Comparison of ENCODE assay signal across 11 mouse cellular contexts in the genomic region with DNA sequence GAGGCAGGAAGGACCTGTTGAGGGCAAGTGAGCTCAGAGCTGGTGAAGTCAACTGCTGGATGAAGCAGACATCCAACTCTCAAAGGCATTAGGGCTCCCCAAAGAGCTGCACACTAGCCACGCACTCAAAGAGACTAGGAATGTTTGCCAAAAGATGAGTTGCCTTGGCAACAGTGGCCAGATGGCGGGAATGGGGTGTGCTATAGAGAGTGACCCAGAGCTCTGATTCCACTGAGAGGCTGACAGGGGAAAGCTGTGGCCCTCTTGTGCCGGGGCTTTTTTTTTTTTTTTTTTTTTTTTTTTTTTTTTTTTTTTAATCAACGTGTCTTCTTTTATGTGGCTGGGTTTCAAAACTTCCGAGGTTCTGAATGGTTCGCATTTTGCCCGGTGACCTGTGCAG.
DNase-seq lines count a peak whose midpoint lies in the region; ATAC-seq lines count a peak whose summit lies in the region.
"Had no signal": no experiment of that assay in that cellular context is flagged by ENCODE, and none has a peak within 500 bp of the region (broad histone marks: within the 10 kb centered on the region; RNA-seq: fewer than 3 reads in every experiment).

No protein-coding gene starts in this region.

- no peak overlapping the region for H3K9ac ChIP-seq in midbrain, embryonic 11.5 days (ENCODE audit: low read length)
- no peak overlapping the region for H3K9ac ChIP-seq in midbrain, embryonic 15.5 days
- no peak overlapping the region for H3K9ac ChIP-seq in hindbrain, embryonic 16.5 days (ENCODE audit: low read depth, low read length)

- no peaks in the 10 kb centered on the region for H3K36me3 ChIP-seq in midbrain, embryonic 11.5 days (ENCODE audit: control insufficient read depth, insufficient read depth, low read length)
- H3K36me3 ChIP-seq in midbrain, embryonic 15.5 days (replicated peaks), result no peaks in the 10 kb centered on the region
- no peaks in the 10 kb centered on the region for H3K36me3 ChIP-seq in hindbrain, embryonic 16.5 days (ENCODE audit: control insufficient read depth, insufficient read depth, low read length)

- no peak for ATAC-seq in cerebellum, adult (ENCODE audit: insufficient number of reproducible peaks, low FRiP score, low TSS enrichment)
- ATAC-seq in midbrain, embryonic 11.5 days (ENCODE audit: low FRiP score), result peak; percentile 81
- ATAC-seq in midbrain, embryonic 15.5 days (replicated peaks), result no peak
- peak; percentile 38; the same call in 1 of the 2 replicates for ATAC-seq in hindbrain, embryonic 16.5 days
- ATAC-seq: activated CD4-positive, CD25-positive, alpha-beta regulatory T cell, adult 4 months had no signal

- H3K27me3 ChIP-seq in midbrain, embryonic 11.5 days (ENCODE audit: control insufficient read depth, insufficient read depth, low read length), result no peaks in the 10 kb centered on the region
- no peaks in the 10 kb centered on the region for H3K27me3 ChIP-seq in midbrain, embryonic 15.5 days (replicated peaks)
- H3K27me3 ChIP-seq in hindbrain, embryonic 16.5 days (replicated peaks; ENCODE audit: control insufficient read depth, insufficient read depth, low read length), result no peaks in the 10 kb centered on the region

- peaks cover 39% of the 10 kb centered on the region for H3K4me1 ChIP-seq in midbrain, embryonic 11.5 days (ENCODE audit: control insufficient read depth, insufficient read depth, low read length)
- peaks cover 54% of the 10 kb centered on the region for H3K4me1 ChIP-seq in midbrain, embryonic 15.5 days
- peaks cover 21% of the 10 kb centered on the region for H3K4me1 ChIP-seq in hindbrain, embryonic 16.5 days (ENCODE audit: control insufficient read depth, insufficient read depth, low read depth, low read length)

- no peak overlapping the region for H3K4me2 ChIP-seq in midbrain, embryonic 11.5 days
- no peak overlapping the region for H3K4me2 ChIP-seq in midbrain, embryonic 15.5 days
- no peak overlapping the region for H3K4me2 ChIP-seq in hindbrain, embryonic 16.5 days (ENCODE audit: low read length)

- H3K9me3 ChIP-seq in midbrain, embryonic 11.5 days (ENCODE audit: control insufficient read depth, low read length), result no peaks in the 10 kb centered on the region
- no peaks in the 10 kb centered on the region for H3K9me3 ChIP-seq in midbrain, embryonic 15.5 days
- no peaks in the 10 kb centered on the region for H3K9me3 ChIP-seq in hindbrain, embryonic 16.5 days (ENCODE audit: control insufficient read depth, low read length)

- WGBS in midbrain, embryonic 11.5 days, result 14% methylated on average over 7 of the region's 7 CpGs
- WGBS in midbrain, embryonic 15.5 days, result 9% methylated on average over 7 of the region's 7 CpGs
- 14% methylated on average over 7 of the region's 7 CpGs for WGBS in hindbrain, embryonic 16.5 days

- H3K27ac ChIP-seq in midbrain, embryonic 11.5 days (ENCODE audit: low read depth, low read length), result no peak overlapping the region; the same call in 1 of the 2 replicates
- H3K27ac ChIP-seq in midbrain, embryonic 15.5 days, result no peak overlapping the region
- no peak overlapping the region for H3K27ac ChIP-seq in hindbrain, embryonic 16.5 days (ENCODE audit: low read depth, low read length)
- H3K27ac ChIP-seq: heart, adult 2 months had no signal

- H3K4me3 ChIP-seq in midbrain, embryonic 11.5 days (ENCODE audit: low read depth, low read length), result no peak overlapping the region
- no peak overlapping the region for H3K4me3 ChIP-seq in midbrain, embryonic 15.5 days
- H3K4me3 ChIP-seq in hindbrain, embryonic 16.5 days (ENCODE audit: low read length), result no peak overlapping the region
- H3K4me3 ChIP-seq: heart, adult 2 months had no signal

- DNase-seq in cerebellum, postnatal 10 days, result peak; percentile 42 to 61
- DNase-seq in midbrain, embryonic 11.5 days (ENCODE audit: low spot score, missing footprints), result peak; percentile 92
- DNase-seq in left cerebral cortex, adult 18-20 months (ENCODE audit: low spot score in 2 of 2), result no peak
- DNase-seq in B cell, adult 2 months, result no peak
- no peak for DNase-seq in ovary, postnatal 14 days (ENCODE audit: low spot score)
- DNase-seq: heart, adult 2 months; layer of hippocampus, adult 9-11 months had no signal

Comparison
In these comparisons a context has a peak if more than half of its experiments do, and no peak if none do; other contexts are left out.
1. ATAC-seq: peak in midbrain, embryonic 11.5 days (single experiment) and hindbrain, embryonic 16.5 days (single experiment); none in cerebellum, adult (single experiment) and midbrain, embryonic 15.5 days (single experiment).
2. DNase-seq: peak in cerebellum, postnatal 10 days (2 of 2) and midbrain, embryonic 11.5 days (single experiment); none in left cerebral cortex, adult 18-20 months (0 of 2), B cell, adult 2 months (0 of 2) and ovary, postnatal 14 days (single experiment).